Mouse (Mus musculus) liver, embryonic 14.5 days (tissue): ENCODE data around the gene Egr4. TPM values are rescaled to one million over a fixed set of nuclear protein-coding genes. Genes with fewer than 3 reads are reported as not detected.

ENCODE experiments used
- ATAC-seq: fragments of 200-750 bp; cut with Nextera tagmentation; 2 replicates; pipeline ENCODE4 v1.8.0; 2017; ENCODE audit warnings: moderate number of reproducible peaks, mild to moderate bottlenecking, moderate library complexity; ENCODE audit not compliant: insufficient read depth
- DNase-seq, 3 experiments: peaks; one replicate each; pipeline ENCODE4 v3.0.0-alpha.2; 2012 to 2013; ENCODE audit warnings: low read depth in 3 of 3, low spot score in 3 of 3
- H3K27ac ChIP-seq: fragments of 300-500 bp; sonication (generic); 2 replicates; pipeline ENCODE4 v1.5.1; 2014; ENCODE audit warnings: moderate library complexity, mild to moderate bottlenecking, control low read depth, inconsistent platforms
- H3K27me3 ChIP-seq: fragments of 300-500 bp; sonication (generic); 2 replicates; pipeline ENCODE4 v1.6.1; 2014; ENCODE audit warnings: mild to moderate bottlenecking, low read length, moderate library complexity; ENCODE audit not compliant: control insufficient read depth, insufficient read depth
- H3K36me3 ChIP-seq: fragments of 300-500 bp; sonication (generic); replicated peaks from 2 replicates; pipeline ENCODE4 v1.6.1; 2014; ENCODE audit warnings: low read depth; ENCODE audit not compliant: control insufficient read depth, insufficient read depth
- H3K4me1 ChIP-seq, 2 experiments: fragments of 200-500 bp in 1 of 2; fragments of 300-500 bp in 1 of 2; sonication (generic) in 1 of 2; replicated peaks; 2 replicates each; pipeline ENCODE4 v1.6.1; 2012 to 2014; ENCODE audit warnings: antibody characterized with exemption in 1 of 2, inconsistent platforms in 1 of 2, low read length in 1 of 2; ENCODE audit not compliant: control insufficient read depth in 2 of 2, insufficient read depth in 2 of 2
- H3K4me2 ChIP-seq: fragments of 300-500 bp; sonication (generic); 2 replicates; pipeline ENCODE4 v1.6.1; 2014; ENCODE audit warnings: low read depth, mild to moderate bottlenecking, control low read depth, moderate library complexity
- H3K4me3 ChIP-seq, 2 experiments: fragments of 200-500 bp in 1 of 2; fragments of 300-500 bp in 1 of 2; sonication (generic) in 1 of 2; 2 replicates each; pipeline ENCODE4 v1.5.1; 2012 to 2014; ENCODE audit warnings: low read depth in 2 of 2, low read length in 2 of 2, mild to moderate bottlenecking in 2 of 2, control low read depth in 1 of 2, inconsistent platforms in 1 of 2, moderate library complexity in 1 of 2; ENCODE audit not compliant: insufficient read depth in 1 of 2
- H3K9ac ChIP-seq: fragments of 300-500 bp; sonication (generic); replicated peaks from 2 replicates; pipeline ENCODE4 v1.6.1; 2014; ENCODE audit warnings: mild to moderate bottlenecking, control low read depth, moderate library complexity
- H3K9me3 ChIP-seq: fragments of 300-500 bp; sonication (generic); 2 replicates; pipeline ENCODE4 v1.6.1; 2016; ENCODE audit warnings: low read length, mixed read lengths; ENCODE audit not compliant: control insufficient read depth
- CTCF ChIP-seq: IDR thresholded peaks from 2 replicates; pipeline ENCODE4 v1.5.1; 2016; ENCODE audit warnings: antibody characterized with exemption, low read depth, control low read depth
- EP300 ChIP-seq: IDR thresholded peaks from 2 replicates; pipeline ENCODE4 v1.6.1; 2016; ENCODE audit warnings: antibody characterized with exemption, low read depth
- WGBS: fragments of 180-500 bp; shearing (Covaris S2); extraction: QIAGEN DNeasy Blood & Tissue Kit; methylation state at CpG from one replicate; pipeline ENCODE4 v1.1.7; 2014; ENCODE audit not compliant: insufficient replicate concordance; 5-methylcytosine and 5-hydroxymethylcytosine counted together
- polyA plus RNA-seq, 2 experiments: library from polyadenylated mRNA; depleted of rRNA in 1 of 2; stranded (reverse) in 1 of 2; unstranded in 1 of 2; fragments of >200 nt; fragmentation: Nextera tagmentation in 1 of 2; extraction: Ambion mirVana in 1 of 2; gene quantifications; 2 replicates each; pipeline versions ENCODE4 v1.2.1 to v1.2.3; 2012 to 2014

Gene Egr4
- polyA plus RNA-seq (2012; rRNA removed) (not detected in 2 replicates), polyA plus RNA-seq (2014; fragmentation: Nextera tagmentation; extraction: Ambion mirVana) (not detected in 2 replicates)

DNA sequence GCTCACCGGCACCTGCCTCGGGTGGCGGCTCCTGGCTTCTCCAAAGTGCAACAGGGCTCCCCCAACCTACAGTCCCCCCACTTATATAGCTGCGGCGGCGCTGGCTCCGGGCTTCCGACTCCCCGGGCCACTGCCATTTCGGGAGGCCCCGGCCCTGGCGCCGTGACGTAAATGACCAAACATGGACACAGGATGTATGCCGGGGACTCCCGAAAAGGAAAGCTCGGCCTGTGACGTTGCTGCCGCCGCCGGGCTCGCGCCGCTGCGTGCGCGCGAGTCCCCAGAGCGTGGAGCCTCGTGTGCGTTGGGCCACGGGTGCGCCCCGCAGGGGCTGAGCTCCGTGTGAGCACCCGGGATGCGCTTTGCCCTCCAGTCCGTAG is at the start of gene Egr4:
TSS of gene Egr4 (minus strand) at position 59 of the 380 bp plus-strand sequence.
- DNase-seq (no peak), ATAC-seq (no peak)
- Histone ChIP-seq H3K9me3 (no peaks in the 10 kb centered on the region), H3K9ac (no peak within 1 kb of the TSS), H3K27me3 (peaks cover 53% of the 10 kb centered on the region), H3K4me3 (peak within 1 kb of the TSS; percentile 9 to 33; a peak in 2 of 4 replicates), H3K36me3 (no peaks in the 10 kb centered on the region), H3K27ac (no peak within 1 kb of the TSS), H3K4me1 (no peaks in the 10 kb centered on the region), H3K4me2 (peak within 1 kb of the TSS; percentile 40)
- TF ChIP-seq CTCF: no peak
- TF ChIP-seq EP300: no peak
- under 1% methylated on average over 38 of the region's 38 CpGs for WGBS

DNA sequence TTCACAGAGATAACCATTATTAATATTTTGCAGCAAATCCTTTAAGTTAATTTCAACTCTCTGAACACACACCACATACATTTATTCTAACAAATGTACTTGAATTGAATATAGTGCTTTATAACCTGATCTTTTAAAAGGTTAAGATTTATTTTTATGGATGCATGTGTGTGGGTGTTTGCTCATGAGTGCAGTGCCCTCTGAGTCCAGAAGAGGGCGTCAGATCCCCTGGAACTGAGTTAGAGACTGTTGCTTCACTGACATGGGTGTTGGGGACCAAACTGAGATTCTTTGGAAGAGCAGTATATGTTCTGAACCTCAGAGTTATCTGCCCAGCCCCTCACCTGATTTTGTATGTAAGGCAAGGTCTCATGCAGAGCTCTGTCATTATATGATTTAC is 49.0 kb upstream of the Egr4 start:
- no peaks in the 10 kb centered on the region for H3K36me3 ChIP-seq
- no peak overlapping the region for H3K4me2 ChIP-seq
- no peaks in the 10 kb centered on the region for H3K27me3 ChIP-seq
- H3K9me3 ChIP-seq: no peaks in the 10 kb centered on the region
- H3K9ac ChIP-seq: no peak overlapping the region
- DNase-seq: no peak
- ATAC-seq: no peak
- no peaks in the 10 kb centered on the region for H3K4me1 ChIP-seq
- TF ChIP-seq EP300 (no peak), CTCF (no peak; the same call in 1 of the 2 replicates)
- WGBS: 18% methylated on average over 1 of the region's 1 CpGs
- H3K4me3 ChIP-seq: no peak overlapping the region
- H3K27ac ChIP-seq: no peak overlapping the region

DNA sequence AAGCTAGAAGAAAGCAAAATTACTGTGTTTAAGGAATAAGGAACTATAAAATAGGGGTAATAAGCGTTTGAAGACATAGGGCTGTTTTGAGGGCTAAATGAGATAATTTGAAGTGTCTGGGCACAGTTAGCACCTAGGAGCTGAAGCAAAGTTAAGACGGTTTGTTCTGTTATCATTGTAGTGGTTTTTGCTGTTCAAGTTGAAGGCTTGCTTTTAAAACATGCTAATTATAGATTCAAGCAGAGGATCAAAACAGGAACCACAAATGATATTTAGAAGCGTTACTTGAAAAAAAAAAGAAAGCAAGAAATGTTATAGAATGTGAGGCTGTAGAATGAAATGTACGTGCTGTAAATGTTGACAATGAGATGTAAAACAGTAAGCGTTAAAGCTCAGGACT is 34.3 kb upstream of the Egr4 start:
- H3K4me2 ChIP-seq: no peak overlapping the region
- TF ChIP-seq EP300: no peak
- TF ChIP-seq CTCF: no peak
- H3K4me3 ChIP-seq: no peak overlapping the region
- no peak for DNase-seq
- no peaks in the 10 kb centered on the region for H3K36me3 ChIP-seq
- H3K27ac ChIP-seq: no peak overlapping the region
- H3K4me1 ChIP-seq: no peaks in the 10 kb centered on the region
- H3K9me3 ChIP-seq: no peaks in the 10 kb centered on the region
- no peak for ATAC-seq
- H3K27me3 ChIP-seq: no peaks in the 10 kb centered on the region
- 60% methylated on average over 5 of the region's 5 CpGs for WGBS
- no peak overlapping the region for H3K9ac ChIP-seq

DNA sequence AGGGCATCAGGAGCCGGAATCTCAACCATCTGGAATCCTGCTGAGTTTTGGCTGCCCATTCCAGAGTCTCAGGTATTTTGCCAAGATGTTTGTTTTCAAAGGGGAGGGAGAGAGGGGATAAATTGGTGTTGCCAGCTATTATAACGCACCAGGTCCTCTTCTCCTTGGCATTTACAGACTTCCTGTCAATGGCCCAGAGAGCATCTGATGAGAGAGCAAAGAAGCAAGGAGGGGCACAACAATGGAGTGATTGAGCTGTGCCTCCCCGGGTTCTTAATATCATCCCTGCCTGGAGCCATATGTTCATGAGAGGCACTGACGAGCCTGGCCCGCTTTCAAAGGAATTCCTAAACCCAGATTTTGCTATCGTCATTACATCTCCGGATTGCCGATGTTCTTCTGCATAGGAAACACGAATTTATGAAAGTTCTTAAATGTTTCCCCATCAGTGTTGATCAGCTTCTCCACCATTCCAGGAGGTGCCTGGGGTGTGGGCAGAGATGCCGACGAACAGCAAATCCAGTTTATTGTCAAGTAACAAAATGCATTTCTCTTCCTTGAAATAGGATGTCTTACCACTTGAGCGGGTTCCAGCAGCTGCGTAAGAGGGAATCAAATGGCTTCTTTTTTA is 31.0 kb upstream of the Egr4 start:
- 67% methylated on average over 13 of the region's 13 CpGs for WGBS
- ATAC-seq: no peak
- no peaks in the 10 kb centered on the region for H3K9me3 ChIP-seq

DNA sequence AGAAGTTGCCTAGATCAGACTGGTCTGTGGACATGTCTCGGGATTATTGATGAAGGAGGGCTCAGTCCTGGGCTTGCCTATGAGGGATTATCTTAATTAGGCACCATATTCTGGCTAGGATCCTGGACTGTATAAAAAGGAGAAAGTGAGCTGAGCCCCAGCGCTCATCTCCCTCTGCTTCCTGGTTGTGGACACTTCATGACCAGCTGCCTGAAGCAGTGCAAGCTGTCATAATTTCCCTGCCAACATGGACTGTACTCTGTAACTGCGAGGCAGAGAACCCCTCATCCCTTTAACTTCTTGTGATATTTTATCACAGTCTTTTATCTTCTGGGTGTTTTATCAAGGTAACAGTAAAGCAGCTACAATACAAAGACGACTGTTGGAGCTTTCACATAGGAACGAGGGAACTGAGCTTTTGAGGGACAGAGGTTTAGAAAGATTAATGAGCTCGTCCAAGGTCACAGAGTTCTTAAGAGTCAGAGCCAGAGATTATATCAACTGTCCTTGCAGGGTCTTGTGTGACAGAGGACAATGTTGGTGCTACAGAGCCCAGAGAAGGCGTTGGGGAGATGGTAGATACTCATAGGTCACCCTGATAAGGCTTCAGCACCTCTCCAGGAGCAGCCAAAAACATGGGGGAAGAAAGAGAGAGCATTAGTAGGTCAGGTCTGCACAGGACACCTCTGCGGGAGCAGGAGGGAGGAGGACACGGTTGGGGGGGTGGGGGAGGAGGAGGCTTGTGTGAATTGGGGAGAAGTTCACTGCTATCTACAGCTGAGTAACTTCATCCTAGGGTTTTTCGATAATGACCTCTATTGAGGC is 30.2 kb upstream of the Egr4 start:
- Histone ChIP-seq H3K4me3 (no peak overlapping the region), H3K27ac (no peak overlapping the region), H3K27me3 (no peaks in the 10 kb centered on the region), H3K9me3 (no peaks in the 10 kb centered on the region), H3K36me3 (no peaks in the 10 kb centered on the region), H3K4me2 (no peak overlapping the region), H3K4me1 (no peaks in the 10 kb centered on the region), H3K9ac (no peak overlapping the region)
- WGBS: 50% methylated on average over 10 of the region's 10 CpGs
- ATAC-seq (no peak), DNase-seq (no peak)
- TF ChIP-seq CTCF (no peak), EP300 (no peak)

More for the DNA sequence above, 31.0 kb upstream of the Egr4 start:
- Histone ChIP-seq H3K4me2 (no peak overlapping the region), H3K27me3 (no peaks in the 10 kb centered on the region), H3K27ac (no peak overlapping the region), H3K4me1 (no peaks in the 10 kb centered on the region), H3K4me3 (no peak overlapping the region), H3K36me3 (no peaks in the 10 kb centered on the region), H3K9ac (no peak overlapping the region)
- no peak for TF ChIP-seq EP300
- no peak for TF ChIP-seq CTCF
- DNase-seq: no peak
